Mouse (Mus musculus) adrenal gland, adult (tissue): ENCODE measurements around the gene Slc39a7.
A peak's percentile ranks its signal among the peaks of the same experiment; 100 is the strongest.
"Not testable (repeated sequence)": the region's sequence is repeated elsewhere in the genome, so short reads cannot be mapped to it uniquely, and the experiment has no call there.

Experiments
- DNase-seq, 2 experiments: peaks; one replicate each; pipeline ENCODE4 v3.0.0; 2022 to 2023; ENCODE audit warnings: low spot score in 1 of 2; ENCODE audit not compliant: inconsistent age in 2 of 2

Slc39a7 gene

DNA sequence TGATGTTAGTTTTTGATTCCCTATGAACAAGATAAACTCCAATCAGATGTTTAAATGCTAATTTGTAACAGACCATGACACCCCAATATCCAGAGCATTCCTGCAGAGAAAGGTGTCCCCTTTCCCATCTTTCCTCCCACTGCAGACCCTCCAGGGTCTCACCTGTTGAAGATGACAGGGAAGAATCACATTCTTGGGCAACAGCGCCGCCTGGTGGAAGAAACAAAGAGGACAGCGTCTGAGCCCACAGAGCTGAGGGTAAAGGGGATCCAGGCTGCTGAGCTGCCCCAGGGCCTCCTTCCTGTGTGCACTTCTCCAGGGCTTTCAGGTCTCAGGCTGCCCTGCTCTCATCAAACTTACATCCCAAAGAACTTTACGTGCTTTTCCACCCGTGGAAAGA, 28.1 kb downstream of the Slc39a7 start:
- DNase-seq, result peak; percentile 27 to 76

- DNase-seq, result not testable (repeated sequence)
These were observed 30.7 kb downstream of the Slc39a7 start for GRCm38 (mm10) chr17:34000796-34001195.

DNA sequence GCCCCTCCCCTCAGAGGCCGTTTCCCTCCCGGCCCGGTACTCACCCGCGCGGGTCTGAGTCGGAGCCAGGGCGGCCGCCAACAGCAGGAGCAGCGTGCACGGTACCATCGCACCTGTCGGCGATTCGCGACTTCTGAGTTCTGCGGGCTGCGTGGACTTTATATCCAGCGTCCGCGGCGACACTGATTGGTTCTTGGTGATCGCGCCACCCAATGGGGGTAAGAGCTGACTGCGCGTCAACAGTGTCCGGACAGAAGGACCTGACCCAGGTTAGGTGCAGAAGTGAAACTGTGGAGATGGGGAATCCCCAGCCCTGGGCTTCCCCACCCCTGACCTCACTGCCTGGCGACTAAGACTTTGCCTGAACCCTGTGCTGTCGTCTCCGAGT, 31.3 kb downstream of the Slc39a7 start, which contains the start of gene H2-K1:
H2-K1 (minus strand) TSS at position 198 of the 388 bp plus-strand sequence.
- peak; percentile 95 to 98 for DNase-seq

GRCm38 (mm10) chr17:33999341-34000149, 31.9 kb downstream of the Slc39a7 start:
- DNase-seq, result peak; percentile 45 to 75

DNA sequence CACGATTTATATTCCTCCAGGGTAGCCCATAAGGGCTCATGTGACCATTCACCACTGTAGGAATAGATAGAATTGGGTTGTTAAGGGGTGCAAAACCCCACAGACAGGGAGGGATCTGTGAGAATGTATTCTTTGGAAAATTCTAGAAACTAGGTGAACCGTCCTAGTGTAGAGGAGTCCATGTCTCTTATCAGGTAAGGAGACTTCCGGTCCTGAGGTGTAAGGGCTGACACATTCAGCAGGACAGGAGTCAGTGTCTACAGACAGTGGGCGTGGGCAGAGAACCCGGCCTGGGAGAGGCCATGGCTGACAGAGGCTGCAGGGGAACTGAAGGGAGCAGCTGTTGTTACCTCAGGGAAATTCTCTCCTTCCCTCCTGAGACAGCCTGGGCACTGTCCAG, 32.8 kb downstream of the Slc39a7 start:
- DNase-seq, result not testable (repeated sequence)

- DNase-seq, result not testable (repeated sequence)
These were observed 34.5 kb downstream of the Slc39a7 start for GRCm38 (mm10) chr17:33997025-33997424.

DNA sequence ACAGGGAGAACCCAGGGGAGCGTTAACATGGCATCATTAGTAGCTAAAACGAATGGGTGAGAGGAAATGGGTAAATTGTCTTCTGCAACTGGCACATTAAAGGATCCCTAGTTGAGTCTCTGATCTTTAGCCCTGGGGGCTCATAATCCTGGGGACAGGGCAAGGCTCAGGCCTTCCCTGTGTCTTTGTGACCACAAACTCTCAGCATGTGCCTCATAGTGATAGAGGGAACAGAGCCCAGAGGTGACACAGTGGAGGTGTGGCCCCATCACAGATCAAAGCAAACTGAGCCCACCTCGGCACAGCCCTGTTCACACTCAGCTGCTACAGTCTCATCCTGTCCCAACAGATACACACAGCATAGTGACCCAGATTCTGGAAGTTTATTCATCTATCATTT, 35.8 kb downstream of the Slc39a7 start:
- no peak for DNase-seq

DNA sequence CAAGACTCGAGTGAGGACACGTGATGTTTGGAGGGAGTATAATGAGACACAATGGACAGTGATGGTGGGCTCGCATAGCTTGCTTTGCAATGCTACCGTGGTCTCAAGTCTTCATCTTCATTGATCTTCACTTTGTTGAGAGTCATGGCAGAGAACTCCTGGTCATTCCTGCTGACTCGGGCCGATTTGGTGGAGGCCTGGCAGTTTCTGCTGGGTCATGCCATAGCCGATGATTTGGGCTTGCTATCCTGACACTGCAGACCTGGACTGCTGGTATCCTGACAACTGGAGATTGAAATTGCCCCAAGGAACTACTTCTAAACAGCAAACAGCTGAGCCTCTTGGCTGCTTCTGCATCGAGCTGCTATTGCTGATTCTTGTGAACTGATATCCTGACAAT, 36.5 kb downstream of the Slc39a7 start:
- no peak for DNase-seq

GRCm38 (mm10) chr17:33991788-33992664, 39.5 kb downstream of the Slc39a7 start:
- DNase-seq, result peak; percentile 48 to 83

DNA sequence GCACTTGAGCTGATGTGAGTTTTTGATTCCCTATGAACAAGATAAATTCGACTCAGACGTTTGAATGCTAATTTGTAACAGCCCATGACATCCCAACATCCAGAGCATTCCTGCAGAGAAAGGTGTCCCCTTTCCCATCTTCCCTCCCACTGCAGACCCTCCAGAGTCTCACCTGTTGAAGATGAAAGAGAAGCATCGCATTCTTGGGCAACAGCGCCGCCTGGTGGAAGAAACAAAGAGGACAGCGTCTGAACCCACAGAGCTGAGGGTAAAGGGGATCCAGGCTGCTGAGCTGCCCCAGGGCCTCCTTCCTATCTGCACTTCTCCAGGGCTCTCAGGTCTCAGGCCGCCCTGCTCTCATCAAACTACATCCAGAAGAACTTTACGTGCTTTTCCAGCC, 49.3 kb downstream of the Slc39a7 start:
- DNase-seq, result peak; percentile 51 to 86

- DNase-seq, result peak; percentile 89 to 95
These were observed 50.1 kb downstream of the Slc39a7 start for GRCm38 (mm10) chr17:33981192-33981909.

DNA sequence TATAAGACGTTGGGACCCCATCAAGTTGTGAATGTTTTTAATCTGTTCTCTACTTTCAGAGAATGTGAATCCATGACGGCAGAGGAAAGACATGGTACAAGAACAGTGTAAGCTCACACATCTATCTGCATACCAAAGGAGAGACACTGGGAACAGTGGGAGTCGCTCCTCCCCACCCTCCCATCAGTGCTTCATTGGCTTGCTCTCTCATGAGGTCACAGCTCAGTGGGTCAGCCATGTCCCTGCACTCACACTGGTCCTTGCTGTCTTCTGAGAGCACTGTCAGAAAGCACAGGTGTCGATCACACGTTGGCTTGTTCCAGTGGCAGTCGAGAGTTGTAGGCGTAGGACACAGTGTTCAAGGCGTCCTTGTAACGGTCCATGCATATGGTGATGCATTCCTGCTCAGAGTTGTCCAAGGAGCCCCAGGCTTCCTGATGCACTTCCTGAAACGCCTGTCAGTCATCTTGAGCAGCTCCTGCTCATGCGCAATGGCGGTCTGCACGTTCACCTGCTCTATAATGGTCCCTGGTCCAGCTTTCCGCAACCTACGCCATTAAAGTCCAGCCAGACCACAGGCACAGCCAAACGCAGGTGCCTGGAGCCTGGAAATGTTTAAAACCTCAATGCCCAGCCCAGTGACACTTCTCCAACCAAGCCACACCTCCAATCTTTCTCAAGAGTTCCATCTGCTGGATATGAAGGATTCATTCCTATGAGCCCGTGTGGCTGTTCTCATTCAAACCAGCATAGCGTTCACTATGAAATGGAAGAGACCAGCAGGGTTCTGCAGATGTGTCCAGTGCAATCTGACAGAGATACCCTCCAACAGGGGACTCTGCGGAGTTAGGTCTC, 51.1 kb downstream of the Slc39a7 start:
- DNase-seq, result peak in 1 of 2 experiments; percentile 28

DNA sequence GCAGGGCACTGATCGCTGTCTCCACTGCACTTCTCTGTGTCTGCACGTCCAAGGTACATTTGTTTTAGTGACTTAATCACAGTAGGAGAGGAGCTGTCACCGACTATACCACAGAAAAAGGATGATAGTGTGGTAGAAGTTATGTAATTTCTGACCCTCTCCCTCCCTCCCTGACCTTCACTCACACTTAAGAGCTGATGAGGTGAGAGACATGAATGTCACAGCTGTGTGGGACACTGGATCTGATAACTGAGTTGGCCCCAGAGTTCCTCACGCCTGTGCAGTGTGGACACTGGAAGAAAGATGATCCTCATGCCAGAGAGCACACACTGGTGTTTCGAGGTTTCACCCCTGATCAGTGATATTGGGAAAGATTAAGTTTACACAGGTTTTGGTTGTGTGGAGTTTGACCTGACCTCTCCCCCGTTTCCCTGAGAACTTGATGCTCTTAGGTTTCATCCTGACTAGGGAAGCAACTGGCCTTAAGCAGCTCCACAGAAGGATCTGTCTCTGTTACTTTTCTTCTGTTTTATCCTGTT, 51.9 kb downstream of the Slc39a7 start:
- DNase-seq, result peak in 1 of 2 experiments; percentile 23

DNA sequence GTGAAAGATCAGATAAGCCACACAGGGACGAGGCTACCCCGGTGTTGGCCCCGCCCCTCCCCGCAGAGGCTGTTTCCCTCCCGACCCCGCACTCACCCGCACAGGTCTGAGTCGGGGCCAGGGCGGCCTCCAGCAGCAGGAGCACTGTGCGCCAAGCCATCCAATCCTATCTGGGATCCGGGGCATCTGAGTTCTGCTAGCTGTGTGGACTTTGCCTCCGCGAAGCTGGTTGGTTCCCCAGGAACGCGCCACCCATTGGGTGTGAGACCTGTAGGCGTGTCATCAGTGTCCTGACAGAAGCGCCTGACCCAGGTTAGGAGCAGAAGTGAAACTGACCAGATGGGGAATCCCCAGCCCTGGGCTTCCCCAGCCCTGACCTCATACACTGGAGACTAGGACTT, 52.9 kb downstream of the Slc39a7 start:
- peak; percentile 91 to 95 for DNase-seq
